Mouse (Mus musculus) liver, embryonic 16.5 days (tissue): ENCODE measurements around the gene Gm960. TPM values are rescaled to one million over a fixed set of nuclear protein-coding genes. Genes with fewer than 3 reads are reported as not detected.
A peak's percentile ranks its signal among the peaks of the same experiment; 100 is the strongest.

ENCODE experiments used
- ATAC-seq: fragments of 200-750 bp; cut with Nextera tagmentation; 2 replicates; pipeline ENCODE4 v1.8.0; 2017; ENCODE audit warnings: low read depth, mild to moderate bottlenecking, moderate number of reproducible peaks, moderate library complexity
- H3K27ac ChIP-seq: fragments of 300-500 bp; sonication (generic); 2 replicates; pipeline ENCODE4 v1.5.1; 2014; ENCODE audit warnings: mild to moderate bottlenecking, low read length
- H3K27me3 ChIP-seq: fragments of 300-500 bp; sonication (generic); 2 replicates; pipeline ENCODE4 v1.6.1; 2014; ENCODE audit warnings: low read depth, low read length, mixed read lengths; ENCODE audit not compliant: control insufficient read depth, insufficient read depth
- H3K36me3 ChIP-seq: fragments of 300-500 bp; sonication (generic); 2 replicates; pipeline ENCODE4 v1.6.1; 2014; ENCODE audit warnings: mild to moderate bottlenecking; ENCODE audit not compliant: control insufficient read depth, insufficient read depth
- H3K4me1 ChIP-seq: fragments of 300-500 bp; sonication (generic); 2 replicates; pipeline ENCODE4 v1.6.1; 2014; ENCODE audit warnings: low read depth, low read length, mixed read lengths; ENCODE audit not compliant: control insufficient read depth
- H3K4me2 ChIP-seq: fragments of 300-500 bp; sonication (generic); 2 replicates; pipeline ENCODE4 v1.6.1; 2014; ENCODE audit warnings: low read depth, low read length, mixed read lengths
- H3K4me3 ChIP-seq: fragments of 300-500 bp; sonication (generic); 2 replicates; pipeline ENCODE4 v1.5.1; 2014; ENCODE audit warnings: low read depth, mild to moderate bottlenecking, low read length
- H3K9ac ChIP-seq: fragments of 300-500 bp; sonication (generic); 2 replicates; pipeline ENCODE4 v1.6.1; 2014; ENCODE audit warnings: low read depth, low read length
- H3K9me3 ChIP-seq: fragments of 300-500 bp; sonication (generic); replicated peaks from 2 replicates; pipeline ENCODE4 v1.6.1; 2016; ENCODE audit warnings: low read length; ENCODE audit not compliant: control insufficient read depth
- WGBS: fragments of 180-500 bp; shearing (Covaris S2); extraction: QIAGEN DNeasy Blood & Tissue Kit; methylation state at CpG from one replicate; pipeline ENCODE4 v1.1.7; 2014; ENCODE audit not compliant: insufficient replicate concordance; 5-methylcytosine and 5-hydroxymethylcytosine counted together
- polyA plus RNA-seq: library from polyadenylated mRNA; unstranded; fragments of >200 nt; fragmentation: Nextera tagmentation; extraction: Ambion mirVana; gene quantifications from 2 replicates; pipeline ENCODE4 v1.2.1, GENCODE M21; 2015

The Gm960 gene
- polyA plus RNA-seq, 1 experiment from 2014 or later = 0.57 TPM

GRCm38 (mm10) chr19:4658156-4658555 is 40.3 kb downstream of the Gm960 start:
- no peaks in the 10 kb centered on the region for H3K36me3 ChIP-seq
- no peak overlapping the region for H3K4me2 ChIP-seq
- no peak overlapping the region for H3K9ac ChIP-seq
- 77% methylated on average over 5 of the region's 5 CpGs for WGBS
- H3K9me3 ChIP-seq = no peaks in the 10 kb centered on the region
- no peaks in the 10 kb centered on the region for H3K27me3 ChIP-seq
- H3K4me1 ChIP-seq = no peaks in the 10 kb centered on the region
- H3K27ac ChIP-seq = no peak overlapping the region
- no peak overlapping the region for H3K4me3 ChIP-seq
- ATAC-seq = no peak

DNA sequence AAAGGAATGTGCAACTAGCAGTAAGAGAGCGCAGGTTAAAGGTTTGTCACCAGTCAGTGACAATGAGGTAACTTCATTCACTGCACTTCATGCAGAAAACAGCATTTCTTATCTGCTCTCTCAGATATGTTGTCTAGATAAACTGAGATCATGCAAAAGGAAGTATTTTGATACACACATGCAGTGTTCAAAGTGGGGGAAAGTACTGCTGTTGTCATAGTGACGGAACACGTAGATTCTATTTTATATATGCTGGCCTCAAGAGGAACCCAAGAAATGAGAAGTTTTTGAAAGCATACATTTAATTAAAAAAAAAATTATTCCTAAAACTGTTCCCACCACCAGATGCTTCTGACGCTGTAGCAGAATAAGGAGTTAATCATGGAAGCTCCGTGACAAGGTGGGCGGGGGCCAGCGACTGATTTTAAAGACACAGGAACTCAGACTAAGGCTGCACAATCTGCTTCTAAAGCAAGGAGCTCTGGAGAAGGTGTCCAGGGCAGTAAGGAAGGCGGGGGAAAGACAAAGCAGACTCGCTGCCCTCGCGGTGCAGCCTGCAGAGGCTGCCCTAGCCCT is 51.5 kb downstream of the Gm960 start:
- Histone ChIP-seq H3K9ac (no peak overlapping the region), H3K36me3 (no peaks in the 10 kb centered on the region), H3K4me3 (no peak overlapping the region), H3K4me1 (no peaks in the 10 kb centered on the region), H3K27ac (no peak overlapping the region), H3K27me3 (no peaks in the 10 kb centered on the region), H3K9me3 (no peaks in the 10 kb centered on the region), H3K4me2 (no peak overlapping the region)
- 71% methylated on average over 11 of the region's 11 CpGs for WGBS
- no peak for ATAC-seq

- Histone ChIP-seq H3K9me3 (no peaks in the 10 kb centered on the region), H3K9ac (no peak overlapping the region), H3K4me1 (no peaks in the 10 kb centered on the region), H3K36me3 (no peaks in the 10 kb centered on the region), H3K4me3 (no peak overlapping the region), H3K27ac (no peak overlapping the region), H3K27me3 (no peaks in the 10 kb centered on the region), H3K4me2 (no peak overlapping the region)
- no peak for ATAC-seq
- 33% methylated on average over 10 of the region's 10 CpGs for WGBS
These were observed 54.2 kb downstream of the Gm960 start for GRCm38 (mm10) chr19:4644271-4644670.

GRCm38 (mm10) chr19:4635986-4636385 is 62.5 kb downstream of the Gm960 start:
- no peak overlapping the region for H3K4me3 ChIP-seq
- no peaks in the 10 kb centered on the region for H3K9me3 ChIP-seq
- no peaks in the 10 kb centered on the region for H3K4me1 ChIP-seq
- ATAC-seq = no peak
- no peaks in the 10 kb centered on the region; the same call in 1 of the 2 replicates for H3K27me3 ChIP-seq
- no peak overlapping the region for H3K27ac ChIP-seq
- no peak overlapping the region for H3K4me2 ChIP-seq
- no peak overlapping the region for H3K9ac ChIP-seq
- no peaks in the 10 kb centered on the region for H3K36me3 ChIP-seq
- 55% methylated on average over 4 of the region's 4 CpGs for WGBS

DNA sequence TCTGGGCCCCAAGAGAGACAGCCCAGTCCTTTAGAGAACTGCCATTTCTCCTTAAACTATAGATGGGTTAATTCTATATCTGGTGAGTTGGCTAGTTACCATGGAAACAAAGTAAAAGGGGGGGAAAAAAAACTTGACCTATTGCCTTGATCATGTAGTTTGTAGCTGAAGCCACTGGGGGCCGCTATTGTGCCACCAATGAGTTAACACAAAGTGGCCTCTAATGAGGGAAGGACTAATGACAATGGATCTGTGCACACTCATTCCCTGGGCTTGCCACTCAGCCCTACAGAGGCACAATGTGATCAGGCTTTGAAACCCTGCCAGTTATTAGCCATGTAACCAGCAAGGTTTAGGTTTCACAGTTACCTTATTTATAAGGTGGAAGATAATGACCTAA is 69.6 kb downstream of the Gm960 start:
- no peak overlapping the region for H3K9ac ChIP-seq
- H3K27me3 ChIP-seq = no peaks in the 10 kb centered on the region
- no peaks in the 10 kb centered on the region; the same call in 1 of the 2 replicates for H3K36me3 ChIP-seq
- ATAC-seq = no peak
- WGBS = 0% methylated on average over 1 of the region's 1 CpGs
- no peak overlapping the region for H3K27ac ChIP-seq
- H3K4me2 ChIP-seq = no peak overlapping the region
- H3K9me3 ChIP-seq = no peaks in the 10 kb centered on the region
- no peak overlapping the region for H3K4me3 ChIP-seq
- peaks cover 16% of the 10 kb centered on the region for H3K4me1 ChIP-seq

- Histone ChIP-seq H3K36me3 (peaks cover 16% of the 10 kb centered on the region; the same call in 1 of the 2 replicates), H3K27me3 (no peaks in the 10 kb centered on the region), H3K9ac (peak overlapping the region; percentile 97), H3K4me3 (peak overlapping the region; percentile 89), H3K9me3 (no peaks in the 10 kb centered on the region), H3K4me2 (peak overlapping the region; percentile 93), H3K4me1 (peaks cover 16% of the 10 kb centered on the region), H3K27ac (peak overlapping the region; percentile 87)
- 1% methylated on average over 35 of the region's 35 CpGs for WGBS
- peak; percentile 68 for ATAC-seq
These were observed 72.5 kb downstream of the Gm960 start for GRCm38 (mm10) chr19:4625829-4626535.

DNA sequence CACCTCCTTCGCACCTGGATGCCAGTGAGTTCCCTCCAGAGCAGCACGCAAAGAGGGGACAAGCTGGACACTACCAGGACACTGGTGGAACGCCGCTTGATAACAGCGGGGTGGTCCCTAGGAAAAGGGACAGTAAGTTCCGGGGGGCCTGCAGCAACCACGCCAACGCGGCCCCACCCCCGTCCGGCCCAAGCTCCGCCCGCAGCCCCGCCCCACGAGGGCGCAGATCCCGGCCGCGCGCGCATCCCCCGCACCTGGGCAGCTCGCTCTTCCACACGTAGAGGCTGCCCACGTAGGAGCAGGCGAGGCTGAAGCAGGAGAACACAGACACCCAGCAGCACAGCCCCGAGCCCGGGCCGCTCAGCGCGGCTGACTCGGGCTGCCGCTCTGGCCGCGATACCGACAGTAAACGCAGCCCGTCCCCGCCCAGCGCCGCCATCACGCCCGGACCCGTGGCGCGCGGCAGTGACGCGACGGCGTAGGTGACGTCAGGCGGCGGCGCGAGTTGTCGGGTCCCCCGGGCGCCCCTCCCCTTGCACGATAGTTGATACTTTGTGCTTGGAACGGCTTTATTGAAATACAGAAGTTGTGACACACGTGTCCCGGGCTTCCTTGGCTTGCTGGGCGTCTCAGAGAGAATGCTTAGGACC is 73.2 kb downstream of the Gm960 start, which contains the start of gene Rce1:
Rce1 (minus strand) TSS at position 463 of the 650 bp plus-strand sequence.
- peak within 1 kb of the TSS; percentile 97 for H3K9ac ChIP-seq
- WGBS = under 1% methylated on average over 59 of the region's 64 CpGs
- peak; percentile 91 for ATAC-seq
- H3K4me3 ChIP-seq = peak within 1 kb of the TSS; percentile 89
- H3K9me3 ChIP-seq = no peaks in the 10 kb centered on the region
- H3K27ac ChIP-seq = peak within 1 kb of the TSS; percentile 87
- no peaks in the 10 kb centered on the region for H3K27me3 ChIP-seq
- H3K4me1 ChIP-seq = peaks cover 16% of the 10 kb centered on the region
- peaks cover 19% of the 10 kb centered on the region; the same call in 1 of the 2 replicates for H3K36me3 ChIP-seq
- H3K4me2 ChIP-seq = peak within 1 kb of the TSS; percentile 93

DNA sequence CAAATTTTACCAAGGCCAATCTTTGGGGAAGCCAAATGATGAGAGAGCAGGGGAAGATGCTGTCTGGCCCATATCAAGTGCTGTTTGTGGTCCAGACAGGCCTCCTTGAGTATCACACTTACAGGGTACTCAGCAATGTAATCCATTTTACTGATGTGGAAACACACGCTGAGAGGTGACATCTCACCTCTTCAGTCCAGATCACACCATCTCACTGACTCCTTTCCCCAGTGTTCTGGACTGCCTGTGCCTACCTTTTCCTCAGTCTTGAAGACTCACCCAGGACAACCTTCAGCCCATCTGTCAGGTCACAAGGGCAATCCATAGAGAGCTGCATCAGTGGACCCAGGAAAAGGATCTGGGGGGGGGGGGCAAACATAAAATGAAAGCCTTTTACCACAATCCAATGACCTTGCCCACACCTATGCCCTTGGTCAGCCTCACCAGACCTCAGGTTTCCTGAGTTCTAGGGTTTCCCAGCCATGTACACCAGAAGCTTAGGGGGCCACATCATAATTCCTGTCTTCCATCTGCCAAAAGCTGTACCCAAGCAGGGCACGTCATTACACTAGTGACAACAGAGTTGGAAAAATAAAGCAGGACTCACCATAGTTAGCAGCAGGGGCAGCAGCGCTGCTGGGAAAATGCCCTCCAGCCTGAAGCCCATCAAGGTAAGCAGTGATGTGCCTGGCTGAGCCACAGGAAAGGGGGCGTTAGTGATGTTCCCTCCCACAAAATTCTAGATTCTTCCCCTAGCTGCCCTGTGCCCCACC is 73.9 kb downstream of the Gm960 start:
- Histone ChIP-seq H3K9me3 (no peaks in the 10 kb centered on the region), H3K27me3 (no peaks in the 10 kb centered on the region), H3K27ac (peak overlapping the region; percentile 87), H3K9ac (peak overlapping the region; percentile 97), H3K4me2 (peak overlapping the region; percentile 93), H3K4me1 (peaks cover 16% of the 10 kb centered on the region), H3K4me3 (peak overlapping the region; percentile 89), H3K36me3 (peaks cover 20% of the 10 kb centered on the region)
- WGBS = 20% methylated on average over 4 of the region's 4 CpGs
- ATAC-seq = peak; percentile 11
